Mouse (Mus musculus) CD8-positive naive resting alpha-beta T cell, adult 2 months (primary cell): ENCODE results near the gene Pnldc1.

ENCODE experiments used
- DNase-seq, 2 experiments: peaks; one replicate each; pipeline ENCODE4 v3.0.0; 2022; ENCODE audit warnings: low read depth in 2 of 2, low spot score in 2 of 2

Gene Pnldc1

GRCm38 (mm10) chr17:12859006-12859520 lies 51.0 kb downstream of the Pnldc1 start:
- DNase-seq, result no peak

- DNase-seq, result peak in 1 of 2 experiments; percentile 28
These were observed 52.0 kb downstream of the Pnldc1 start for GRCm38 (mm10) chr17:12858072-12858471.

GRCm38 (mm10) chr17:12857395-12857794 lies 52.6 kb downstream of the Pnldc1 start:
- no peak for DNase-seq

- no peak for DNase-seq
These were observed 55.6 kb downstream of the Pnldc1 start for GRCm38 (mm10) chr17:12854386-12854785.

- DNase-seq, result no peak
These were observed 56.2 kb downstream of the Pnldc1 start for GRCm38 (mm10) chr17:12853821-12854220.

DNA sequence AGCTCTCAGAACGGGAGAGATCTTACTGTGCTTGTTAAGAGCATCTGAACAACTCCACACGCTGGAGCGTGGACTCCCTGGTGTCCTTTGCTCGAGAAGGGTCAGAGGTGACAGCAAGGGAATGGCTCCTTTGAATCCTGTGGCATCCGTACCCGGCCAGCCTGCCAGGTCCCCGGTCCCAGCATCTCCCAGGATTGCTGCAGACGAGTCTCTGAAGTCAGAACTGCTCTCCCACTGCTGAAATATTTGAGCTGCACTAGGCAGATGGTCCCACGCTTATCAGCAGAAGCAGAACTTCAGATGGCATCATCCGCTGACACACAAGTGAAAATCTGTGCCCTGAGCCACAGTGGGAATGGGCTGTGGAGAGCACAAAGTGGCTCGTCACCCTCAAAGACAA lies 58.3 kb downstream of the Pnldc1 start:
- no peak for DNase-seq

- DNase-seq, result no peak
These were observed 60.1 kb downstream of the Pnldc1 start for GRCm38 (mm10) chr17:12849778-12850382.

GRCm38 (mm10) chr17:12847736-12848135 lies 62.3 kb downstream of the Pnldc1 start:
- DNase-seq, result no peak

DNA sequence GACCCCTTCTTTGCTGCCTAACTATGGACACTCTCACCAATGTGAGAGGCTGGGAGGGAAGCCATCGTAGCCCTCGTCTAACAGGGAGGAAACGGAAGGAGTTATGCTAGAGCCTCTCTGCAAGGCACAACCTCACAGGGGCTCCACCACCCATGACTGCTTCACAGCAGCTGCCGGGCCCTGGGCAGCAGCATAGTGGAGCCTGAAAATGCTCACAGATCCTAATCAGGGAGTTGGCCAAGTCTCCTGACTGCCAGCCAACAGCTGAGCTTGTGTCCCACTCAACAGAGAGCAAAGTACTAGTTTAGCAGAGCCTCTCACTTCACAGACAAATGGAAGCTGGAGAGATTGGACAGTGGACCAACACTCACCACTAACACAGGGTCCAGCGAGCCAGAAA lies 63.6 kb downstream of the Pnldc1 start:
- DNase-seq, result no peak

DNA sequence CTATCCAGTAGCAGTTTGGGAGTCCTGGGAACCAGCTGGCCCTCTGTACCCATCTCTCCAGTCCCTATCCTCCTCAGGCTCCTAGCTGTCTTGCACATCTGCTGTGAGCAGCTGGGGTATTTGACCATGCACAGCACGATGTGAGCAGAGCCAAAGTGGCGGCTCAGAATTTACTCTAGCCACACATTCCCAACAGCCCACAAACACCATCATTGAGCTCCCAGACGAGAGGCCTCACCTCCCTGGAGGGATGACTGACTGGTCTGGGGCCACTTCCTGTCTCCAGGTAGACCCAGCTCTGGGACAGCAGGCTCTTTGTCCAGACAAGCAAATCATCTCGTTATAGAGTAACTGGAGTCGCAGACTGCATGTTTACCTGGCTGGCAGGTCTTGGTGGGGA lies 64.2 kb downstream of the Pnldc1 start:
- DNase-seq, result no peak

GRCm38 (mm10) chr17:12844540-12844939 lies 65.5 kb downstream of the Pnldc1 start:
- DNase-seq, result no peak

GRCm38 (mm10) chr17:12843826-12844225 lies 66.2 kb downstream of the Pnldc1 start:
- DNase-seq, result no peak

DNA sequence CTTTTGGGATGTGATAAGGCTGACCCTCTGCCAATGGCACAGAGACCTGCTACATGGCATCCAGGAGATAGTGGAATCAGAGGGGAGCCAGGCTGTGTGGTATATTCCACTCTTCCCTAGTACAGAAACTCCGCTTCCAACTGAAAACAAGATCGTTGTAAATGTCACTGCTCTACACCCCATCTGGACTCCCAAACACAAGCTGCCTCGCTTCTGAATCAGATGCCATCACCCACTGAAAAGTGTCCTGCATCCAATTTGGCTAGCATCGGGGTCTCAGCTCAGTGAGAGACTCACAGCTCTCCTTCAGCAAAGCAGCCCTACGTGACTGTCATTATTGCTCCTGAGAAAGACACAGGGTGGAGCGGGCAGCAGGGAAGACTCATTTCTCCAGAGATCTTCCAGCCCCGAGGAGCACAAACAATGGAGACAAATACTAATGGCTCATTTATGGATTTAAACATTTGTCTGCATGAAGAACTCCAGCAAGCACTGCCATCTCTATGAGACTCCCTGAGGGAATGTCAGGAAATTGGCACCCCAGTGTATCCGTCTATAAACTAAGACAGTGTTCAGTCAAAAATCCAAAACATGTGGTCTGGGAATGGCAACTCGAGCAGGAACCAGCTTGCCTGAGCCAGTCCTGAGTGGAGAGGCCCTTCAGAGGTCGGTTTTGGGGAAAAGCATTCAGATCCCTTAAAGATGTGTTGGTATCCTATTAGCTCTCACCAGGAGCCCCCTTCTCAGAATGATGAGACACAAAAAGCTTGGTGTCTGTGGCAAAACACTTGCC lies 70.4 kb downstream of the Pnldc1 start:
- no peak for DNase-seq
